Mouse (Mus musculus): ENCODE measurements around the gene Rdh16f2.
"Not testable (repeated sequence)": the region's sequence is repeated elsewhere in the genome, so short reads cannot be mapped to it uniquely, and the experiment has no call there.

Rdh16f2 gene

DNA sequence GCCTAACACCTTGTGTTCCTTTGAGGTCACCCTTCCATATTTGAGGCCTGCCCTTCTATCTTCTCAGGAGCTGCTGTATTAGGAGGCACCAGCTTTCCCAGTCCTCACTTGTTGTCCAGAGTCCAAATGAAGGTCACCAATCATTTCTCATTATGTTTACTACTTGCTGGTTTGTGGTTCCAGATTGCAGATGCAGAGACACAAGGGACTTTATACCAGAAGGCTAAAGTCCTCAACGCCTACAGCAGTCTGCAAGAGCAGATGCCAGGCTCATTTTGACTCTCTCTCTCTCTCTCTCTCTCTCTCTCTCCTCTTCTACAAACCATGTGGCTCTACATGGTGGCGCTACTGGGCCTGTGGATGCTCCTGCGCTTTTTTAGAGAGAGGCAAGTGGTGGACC is at the start of gene Rdh16f2:
Gene Rdh16f2, plus strand, starts transcription at position 243 of the 400 bp plus-strand sequence.
- no peak for DNase-seq (ENCODE audit: low spot score in 2 of 2)

- DNase-seq (ENCODE audit: low spot score in 2 of 2) = not testable (repeated sequence)
These were observed 48.9 kb upstream of the Rdh16f2 start for GRCm38 (mm10) chr10:127817268-127817910.

- DNase-seq (ENCODE audit: low spot score in 2 of 2) = not testable (repeated sequence)
These were observed 44.5 kb upstream of the Rdh16f2 start for GRCm38 (mm10) chr10:127821806-127822205.

DNA sequence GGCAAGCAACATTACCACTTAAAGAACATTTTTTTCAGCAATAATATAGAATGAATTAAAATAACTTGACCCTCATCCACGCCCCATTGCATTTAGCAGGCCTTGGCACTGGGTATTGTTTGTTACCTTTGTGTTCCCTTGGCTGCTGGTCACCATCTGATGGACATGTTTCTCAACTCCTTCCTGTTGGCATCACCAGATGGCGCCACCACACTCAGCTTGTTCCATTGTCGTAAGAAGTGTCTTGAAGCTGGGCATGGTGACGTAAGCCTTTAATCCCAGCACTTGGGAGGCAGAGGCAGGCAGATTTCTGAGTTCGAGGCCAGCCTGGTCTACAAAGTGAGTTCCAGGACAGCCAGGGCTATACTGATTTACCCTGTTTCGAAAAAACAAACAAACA is 40.9 kb upstream of the Rdh16f2 start:
- DNase-seq (ENCODE audit: low spot score in 2 of 2) = no peak

GRCm38 (mm10) chr10:127829121-127829520 is 37.2 kb upstream of the Rdh16f2 start:
- no peak for DNase-seq (ENCODE audit: low spot score in 2 of 2)

- not testable (repeated sequence) for DNase-seq (ENCODE audit: low spot score in 2 of 2)
These were observed 32.1 kb upstream of the Rdh16f2 start for GRCm38 (mm10) chr10:127834186-127834585.

- no peak for DNase-seq (ENCODE audit: low spot score in 2 of 2)
These were observed 31.0 kb upstream of the Rdh16f2 start for GRCm38 (mm10) chr10:127835292-127835691.

GRCm38 (mm10) chr10:127837793-127838192 is 28.5 kb upstream of the Rdh16f2 start:
- not testable (repeated sequence) for DNase-seq (ENCODE audit: low spot score in 2 of 2)

DNA sequence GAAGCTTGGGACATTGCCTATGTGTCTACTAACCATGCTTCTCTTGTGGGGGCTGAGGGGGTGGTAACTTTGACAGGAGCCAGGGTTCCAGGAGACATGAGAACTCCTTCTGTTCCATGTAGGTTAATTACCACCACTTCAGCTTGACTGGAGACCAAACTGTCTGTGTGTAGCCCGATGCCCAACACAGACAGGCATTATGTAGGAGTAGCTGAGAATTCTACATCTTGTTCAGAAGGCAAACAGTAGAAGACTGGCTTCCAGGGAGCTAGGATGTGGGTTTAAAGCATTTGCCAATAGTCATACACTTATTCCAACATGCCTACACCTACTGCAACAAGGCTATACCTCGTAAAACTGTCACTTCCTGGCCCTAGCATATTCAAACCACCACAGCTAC is 27.7 kb upstream of the Rdh16f2 start:
- DNase-seq (ENCODE audit: low spot score in 2 of 2) = no peak

DNA sequence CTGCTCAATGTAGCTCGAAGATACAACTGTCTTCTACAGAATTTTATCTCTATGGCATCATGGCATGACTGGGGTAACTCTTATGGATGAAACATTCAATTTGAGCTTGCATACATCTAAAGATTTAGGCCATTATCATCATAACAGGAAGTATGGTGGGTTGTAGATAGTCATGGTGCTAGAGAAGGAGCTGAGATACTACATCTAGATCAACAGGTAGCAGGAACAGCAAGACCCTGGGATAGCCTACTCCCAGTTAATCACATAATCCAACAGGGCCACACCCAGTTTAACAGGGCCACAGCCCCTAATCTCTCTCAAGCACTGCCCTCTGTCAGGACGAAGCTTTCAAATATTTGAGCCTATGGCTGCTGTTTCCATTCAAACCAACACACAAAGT is 25.5 kb upstream of the Rdh16f2 start:
- DNase-seq (ENCODE audit: low spot score in 2 of 2) = no peak

GRCm38 (mm10) chr10:127845945-127846344 is 20.3 kb upstream of the Rdh16f2 start:
- DNase-seq (ENCODE audit: low spot score in 2 of 2) = not testable (repeated sequence)

DNA sequence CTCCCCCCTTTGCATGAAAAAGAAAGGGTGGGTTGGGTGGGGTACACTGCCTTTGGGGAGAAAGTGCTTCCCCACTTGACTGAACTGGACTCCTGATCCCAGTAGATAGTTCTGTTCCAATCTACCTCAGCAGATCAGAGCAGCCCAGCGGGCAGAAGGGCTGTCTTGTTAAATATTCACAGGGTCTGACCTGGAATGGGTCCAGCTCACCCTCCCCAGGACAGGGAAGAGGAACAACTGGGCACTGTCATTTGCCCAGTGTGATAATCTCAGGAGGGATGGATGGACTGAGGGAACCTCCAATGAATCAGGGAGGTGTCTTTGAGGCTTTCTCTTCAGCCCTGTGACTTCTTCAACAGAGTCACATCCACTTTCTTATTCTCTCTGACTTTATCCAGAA is 18.2 kb upstream of the Rdh16f2 start:
- DNase-seq (ENCODE audit: low spot score in 2 of 2) = no peak

DNA sequence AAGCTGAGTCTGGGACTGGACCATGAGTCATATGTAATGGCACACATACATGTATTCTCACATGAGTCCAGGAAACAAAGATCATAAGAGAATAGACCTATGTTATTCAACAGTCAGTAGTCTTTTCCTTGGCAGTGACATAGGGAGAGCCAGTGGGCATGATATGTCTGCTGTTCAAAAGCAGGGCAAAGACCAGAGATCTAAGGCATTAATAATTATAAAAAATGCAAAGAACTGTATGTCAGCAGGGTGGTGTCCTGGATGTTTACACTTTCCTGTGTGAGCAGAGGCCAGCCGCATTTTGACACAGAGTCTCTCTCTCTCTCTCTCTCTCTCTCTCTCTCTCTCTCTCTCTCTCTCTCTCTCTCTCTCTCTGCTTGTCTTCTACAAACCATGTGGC is 16.6 kb upstream of the Rdh16f2 start, which contains the start of gene Rdh19:
Gene Rdh19, plus strand, starts transcription at position 301 of the 400 bp plus-strand sequence.
- DNase-seq (ENCODE audit: low spot score in 2 of 2) = no peak

DNA sequence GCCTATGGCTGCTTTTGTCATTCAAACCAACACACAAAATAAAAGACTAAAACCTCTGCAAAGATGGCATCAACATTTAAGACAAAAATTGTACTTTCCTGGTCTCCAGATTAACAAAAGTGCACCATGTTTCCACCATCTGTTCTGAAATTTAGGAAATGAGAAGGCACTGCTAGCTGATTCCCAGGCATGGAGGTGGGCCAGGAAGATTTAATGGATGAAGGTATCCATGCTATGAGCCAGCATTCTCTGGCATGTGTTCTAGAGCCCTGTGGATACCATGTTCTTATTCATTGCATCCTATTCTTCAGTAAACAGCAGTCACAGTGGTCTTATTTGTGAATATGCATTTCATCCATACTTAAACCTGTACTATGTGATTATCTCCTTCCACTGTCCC is 9.9 kb upstream of the Rdh16f2 start:
- DNase-seq (ENCODE audit: low spot score in 2 of 2) = no peak

DNA sequence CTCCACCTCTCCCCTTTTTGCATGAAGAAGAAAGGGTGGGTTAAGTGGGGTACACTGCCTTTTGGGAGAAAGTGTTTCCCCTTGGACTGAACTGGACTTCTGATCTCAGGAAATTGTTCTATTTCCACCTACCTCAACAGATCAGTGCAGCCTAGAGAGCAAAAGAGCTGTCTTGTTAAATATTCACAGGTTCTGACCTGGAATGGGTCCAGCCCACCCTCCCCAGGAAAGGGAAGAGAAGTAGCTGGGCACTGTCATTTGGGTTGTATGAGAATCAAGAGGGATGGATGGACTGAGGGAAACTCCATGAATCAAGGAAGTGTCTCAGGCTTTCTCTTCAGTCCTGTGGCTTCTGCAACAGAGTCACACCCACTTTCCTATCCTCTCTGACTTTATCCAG is 1.3 kb upstream of the Rdh16f2 start:
- DNase-seq (ENCODE audit: low spot score in 2 of 2) = no peak

DNA sequence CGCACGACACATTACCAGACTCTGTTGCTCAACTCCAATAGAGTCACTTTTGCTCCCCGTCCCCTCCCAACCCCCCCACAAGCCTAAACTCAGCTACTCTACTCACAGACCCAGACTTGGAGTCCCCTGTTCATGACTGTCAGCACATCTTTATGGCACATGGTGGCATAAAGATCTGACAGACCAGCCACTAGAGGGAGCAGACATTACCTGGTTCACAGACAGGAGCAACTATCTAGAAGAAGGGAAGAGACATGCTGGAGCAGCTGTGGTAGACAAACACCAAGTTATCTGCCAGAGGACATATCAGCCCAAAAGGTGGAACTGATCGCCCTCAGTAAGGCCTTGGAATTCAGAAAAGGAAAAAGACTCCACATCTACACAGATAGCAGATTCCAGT is 6.2 kb downstream of the Rdh16f2 start:
- DNase-seq (ENCODE audit: low spot score in 2 of 2) = no peak

GRCm38 (mm10) chr10:127877681-127878080 is 11.4 kb downstream of the Rdh16f2 start:
- no peak for DNase-seq (ENCODE audit: low spot score in 2 of 2)

DNA sequence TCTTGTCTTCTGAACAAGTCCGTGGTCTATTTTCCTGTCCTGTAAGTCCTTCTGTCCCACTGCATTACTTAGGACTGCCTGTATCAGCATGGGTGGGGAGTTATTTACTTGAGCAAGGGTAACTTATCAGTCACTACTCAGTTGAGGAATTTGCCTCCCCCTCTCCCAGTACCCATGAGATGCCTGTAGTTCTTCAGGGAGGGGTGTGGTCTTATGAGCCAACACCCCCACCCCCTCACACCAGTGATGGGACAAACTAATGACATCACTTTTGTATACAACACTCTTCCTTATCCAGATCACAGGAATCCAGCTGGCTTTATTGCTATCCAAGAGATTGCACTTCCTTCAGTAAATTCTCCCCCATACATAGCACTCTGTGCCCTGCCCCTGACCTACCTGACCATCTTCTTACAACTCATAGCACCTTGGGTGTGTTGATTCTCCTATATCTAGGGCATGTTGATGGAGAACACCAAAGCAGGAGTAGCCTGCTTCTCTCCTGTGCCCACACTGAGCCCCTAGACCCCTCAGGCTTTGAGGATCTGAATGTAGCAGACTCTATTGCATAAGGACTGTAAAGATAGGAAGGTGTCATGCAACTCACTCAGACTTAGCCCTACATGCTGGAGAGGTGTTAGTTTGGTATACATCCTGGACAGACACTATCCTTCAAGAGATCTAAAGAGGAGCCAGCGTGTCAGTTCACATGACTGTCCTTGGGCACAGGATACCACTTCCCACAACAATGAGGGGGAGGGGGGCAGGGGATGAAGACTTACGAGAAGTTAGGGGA is 12.2 kb downstream of the Rdh16f2 start:
- no peak for DNase-seq (ENCODE audit: low spot score in 2 of 2)

DNA sequence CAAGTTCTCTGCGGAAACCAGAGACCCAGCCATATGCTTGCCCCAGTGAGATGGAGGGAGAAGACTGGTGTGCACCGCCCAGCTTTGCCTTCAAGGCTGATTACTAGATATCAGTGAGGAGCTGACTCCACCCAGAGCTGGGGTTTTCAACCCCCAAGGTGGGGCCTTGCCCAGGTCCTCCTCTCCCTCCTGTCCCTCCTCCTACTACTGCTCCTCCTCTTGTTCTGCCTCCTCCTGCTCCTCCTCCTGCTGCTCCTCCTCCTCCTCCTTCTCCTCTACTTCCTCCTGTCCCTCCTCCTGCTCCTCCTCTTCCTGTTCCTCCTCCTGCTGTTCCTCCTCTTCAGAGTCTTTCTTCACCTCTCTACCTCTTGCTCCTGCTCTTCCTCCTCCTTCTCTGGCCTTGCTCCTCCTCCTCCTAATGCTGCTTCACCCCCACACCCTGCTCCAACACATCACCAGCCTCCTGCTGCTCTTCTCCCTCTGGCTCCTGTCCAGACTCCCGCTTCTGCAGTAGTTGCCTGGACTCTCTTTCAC is 12.9 kb downstream of the Rdh16f2 start:
- no peak for DNase-seq (ENCODE audit: low spot score in 2 of 2)

GRCm38 (mm10) chr10:127881041-127881440 is 14.8 kb downstream of the Rdh16f2 start:
- DNase-seq (ENCODE audit: low spot score in 2 of 2) = no peak

- no peak for DNase-seq (ENCODE audit: low spot score in 2 of 2)
These were observed 20.3 kb downstream of the Rdh16f2 start for GRCm38 (mm10) chr10:127886551-127886950.

GRCm38 (mm10) chr10:127886971-127887370 is 20.7 kb downstream of the Rdh16f2 start:
- no peak for DNase-seq (ENCODE audit: low spot score in 2 of 2)

DNA sequence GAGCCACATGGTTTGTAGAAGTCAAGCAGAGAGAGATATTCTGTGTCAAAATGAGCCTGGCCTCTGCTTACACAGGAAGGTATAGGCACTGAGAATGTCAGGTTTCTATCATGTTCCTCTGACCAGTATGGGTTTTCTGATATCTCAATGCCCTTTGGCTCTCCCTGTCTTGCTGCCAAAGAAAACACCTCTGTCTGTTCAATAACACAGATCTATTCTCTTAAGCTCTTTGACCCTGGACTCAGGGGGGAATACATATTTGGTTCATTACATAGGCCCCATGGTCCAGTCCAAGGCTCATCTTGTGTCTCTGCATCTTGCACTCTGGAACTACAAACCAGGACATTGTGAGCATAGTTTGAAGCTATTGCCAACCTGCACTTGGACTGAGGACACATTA is 22.3 kb downstream of the Rdh16f2 start, which contains the start of gene Rdh7:
Gene Rdh7, minus strand, starts transcription at position 213 of the 400 bp plus-strand sequence.
- no peak for DNase-seq (ENCODE audit: low spot score in 2 of 2)
